Mouse (Mus musculus) kidney, adult 2 months (tissue): ENCODE data around the gene Olfr281.

ENCODE experiments used
- CTCF ChIP-seq: fragments of 200-500 bp; conservative IDR thresholded peaks from 2 replicates; pipeline ENCODE4 v1.5.1; 2011; ENCODE audit warnings: low read depth, mild to moderate bottlenecking, control low read depth, low read length, moderate library complexity, mixed read lengths; ENCODE audit not compliant: insufficient read depth, insufficient read length
- POLR2A ChIP-seq: fragments of 200-500 bp; IDR thresholded peaks from one replicate; pipeline ENCODE4 v1.6.1; 2011; ENCODE audit warnings: low read depth, low read length, control low read depth

- TF ChIP-seq CTCF (no peak), POLR2A (no peak)
Measured at GRCm38 (mm10) chr15:98507321-98507720, 54.9 kb downstream of the Olfr281 start.
